Mouse (Mus musculus) midbrain, embryonic 11.5 days (tissue): ENCODE measurements around the gene Cavin1. TPM values are rescaled to one million over a fixed set of nuclear protein-coding genes. Genes with fewer than 3 reads are reported as not detected.

Source experiments
- ATAC-seq: fragments of 200-750 bp; cut with Nextera tagmentation; 2 replicates; pipeline ENCODE4 v1.8.0; 2017; ENCODE audit warnings: moderate TSS enrichment, moderate library complexity; ENCODE audit not compliant: low FRiP score
- DNase-seq: peaks from one replicate; pipeline ENCODE4 v3.0.0; 2015; ENCODE audit warnings: low spot score; ENCODE audit errors: missing footprints
- H3K27ac ChIP-seq: fragments of 300-500 bp; sonication (generic); 2 replicates; pipeline ENCODE4 v1.5.1; 2014; ENCODE audit warnings: low read depth, low read length
- H3K27me3 ChIP-seq: fragments of 300-500 bp; sonication (generic); 2 replicates; pipeline ENCODE4 v1.6.1; 2014; ENCODE audit warnings: mild to moderate bottlenecking, low read length, moderate library complexity, mixed read lengths; ENCODE audit not compliant: control insufficient read depth, insufficient read depth
- H3K36me3 ChIP-seq: fragments of 300-500 bp; sonication (generic); 2 replicates; pipeline ENCODE4 v1.6.1; 2014; ENCODE audit warnings: mild to moderate bottlenecking, low read length, moderate library complexity, mixed read lengths; ENCODE audit not compliant: control insufficient read depth, insufficient read depth
- H3K4me1 ChIP-seq: fragments of 300-500 bp; sonication (generic); 2 replicates; pipeline ENCODE4 v1.6.1; 2014; ENCODE audit warnings: low read length; ENCODE audit not compliant: control insufficient read depth, insufficient read depth
- H3K4me2 ChIP-seq: fragments of 300-500 bp; sonication (generic); 2 replicates; pipeline ENCODE4 v1.6.1; 2014; ENCODE audit warnings: mild to moderate bottlenecking, moderate library complexity
- H3K4me3 ChIP-seq: fragments of 300-500 bp; sonication (generic); 2 replicates; pipeline ENCODE4 v1.5.1; 2014; ENCODE audit warnings: low read depth, low read length
- H3K9ac ChIP-seq: fragments of 300-500 bp; sonication (generic); 2 replicates; pipeline ENCODE4 v1.6.1; 2014; ENCODE audit warnings: low read length
- H3K9me3 ChIP-seq: fragments of 300-500 bp; sonication (generic); 2 replicates; pipeline ENCODE4 v1.6.1; 2016; ENCODE audit warnings: low read length; ENCODE audit not compliant: control insufficient read depth
- WGBS: fragments of 180-500 bp; shearing (Covaris S2); extraction: QIAGEN DNeasy Blood & Tissue Kit; methylation state at CpG from one replicate; pipeline ENCODE4 v1.1.7; 2014; 5-methylcytosine and 5-hydroxymethylcytosine counted together
- polyA plus RNA-seq: library from polyadenylated mRNA; unstranded; fragments of >200 nt; fragmentation: Nextera tagmentation; extraction: Ambion mirVana; gene quantifications from 2 replicates; pipeline ENCODE4 v1.2.1, GENCODE M21; 2014

Gene Cavin1
- polyA plus RNA-seq, 1 experiment from 2014 or later, result 12.5 TPM

DNA sequence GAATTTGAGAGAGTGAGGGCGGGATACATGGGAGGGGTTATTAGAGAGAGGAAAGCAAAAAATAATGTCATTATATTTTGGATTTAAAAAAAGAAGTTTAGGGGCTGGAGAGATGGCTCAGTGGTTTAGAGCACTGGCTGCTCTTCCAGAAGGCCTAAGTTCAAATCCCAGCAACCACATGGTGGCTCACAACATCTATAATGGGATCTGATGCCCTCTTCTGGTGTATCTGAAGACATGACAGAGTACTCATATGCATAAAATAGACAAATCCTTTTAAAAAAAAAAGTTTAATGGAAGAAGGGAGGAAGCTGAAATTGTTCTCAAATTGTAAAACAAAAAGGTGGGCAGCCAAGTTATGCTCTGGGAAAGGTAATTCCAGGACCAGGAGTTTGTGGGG is 21.1 kb downstream of the Cavin1 start:
- no peak overlapping the region for H3K27ac ChIP-seq
- DNase-seq, result peak; percentile 4
- H3K36me3 ChIP-seq, result no peaks in the 10 kb centered on the region
- H3K4me3 ChIP-seq, result no peak overlapping the region
- no peaks in the 10 kb centered on the region for H3K27me3 ChIP-seq
- H3K9me3 ChIP-seq, result no peaks in the 10 kb centered on the region
- WGBS, result 94% methylated on average over 1 of the region's 1 CpGs
- no peaks in the 10 kb centered on the region for H3K4me1 ChIP-seq
- no peak for ATAC-seq
- H3K9ac ChIP-seq, result no peak overlapping the region
- H3K4me2 ChIP-seq, result no peak overlapping the region

- peak; percentile 54 for DNase-seq
- Histone ChIP-seq H3K27ac (no peak overlapping the region), H3K27me3 (no peaks in the 10 kb centered on the region), H3K9ac (no peak overlapping the region), H3K4me3 (no peak overlapping the region), H3K4me1 (no peaks in the 10 kb centered on the region), H3K9me3 (no peaks in the 10 kb centered on the region), H3K36me3 (no peaks in the 10 kb centered on the region), H3K4me2 (no peak overlapping the region)
- ATAC-seq, result no peak
- WGBS, result 63% methylated on average over 4 of the region's 4 CpGs
Observed at GRCm38 (mm10) chr11:100948317-100948716, 22.4 kb downstream of the Cavin1 start.

DNA sequence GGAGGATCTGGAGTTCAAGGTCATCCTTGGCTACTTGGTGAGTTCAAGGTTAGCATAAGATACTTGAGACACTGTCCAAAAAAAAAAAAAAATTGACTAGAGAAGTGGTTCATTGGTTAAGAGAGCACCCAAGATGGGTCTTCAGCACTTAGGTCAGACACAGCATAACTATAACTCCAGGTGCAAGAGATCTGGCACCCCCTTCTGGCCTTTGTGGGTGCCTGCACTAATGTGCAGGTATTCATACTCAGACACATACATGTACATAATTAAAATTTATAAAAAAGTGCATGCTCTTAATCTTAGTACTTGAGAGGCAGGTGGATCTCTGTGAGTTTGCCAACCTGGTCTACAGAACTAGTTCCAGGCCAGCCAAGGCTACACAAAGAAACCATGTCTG is 23.1 kb downstream of the Cavin1 start:
- no peaks in the 10 kb centered on the region for H3K4me1 ChIP-seq
- H3K27me3 ChIP-seq, result no peaks in the 10 kb centered on the region
- H3K27ac ChIP-seq, result no peak overlapping the region
- H3K9ac ChIP-seq, result no peak overlapping the region
- no peaks in the 10 kb centered on the region for H3K36me3 ChIP-seq
- ATAC-seq, result no peak
- no peak overlapping the region for H3K4me2 ChIP-seq
- H3K9me3 ChIP-seq, result no peaks in the 10 kb centered on the region
- H3K4me3 ChIP-seq, result no peak overlapping the region
- DNase-seq, result no peak

GRCm38 (mm10) chr11:100946862-100947261 is 23.8 kb downstream of the Cavin1 start:
- no peak overlapping the region for H3K9ac ChIP-seq
- no peak overlapping the region for H3K27ac ChIP-seq
- no peaks in the 10 kb centered on the region for H3K9me3 ChIP-seq
- peak; percentile 1 for DNase-seq
- H3K4me2 ChIP-seq, result no peak overlapping the region
- H3K36me3 ChIP-seq, result no peaks in the 10 kb centered on the region
- 53% methylated on average over 4 of the region's 4 CpGs for WGBS
- H3K27me3 ChIP-seq, result no peaks in the 10 kb centered on the region
- no peaks in the 10 kb centered on the region for H3K4me1 ChIP-seq
- no peak for ATAC-seq
- H3K4me3 ChIP-seq, result no peak overlapping the region

GRCm38 (mm10) chr11:100942388-100942787 is 28.3 kb downstream of the Cavin1 start:
- no peak for ATAC-seq

GRCm38 (mm10) chr11:100939512-100940151 is 31.1 kb downstream of the Cavin1 start, which contains the start of gene Stat3:
Stat3 (minus strand) TSS chr11:100939540.
- ATAC-seq, result peak; percentile 99
- DNase-seq, result peak; percentile 100
- H3K4me3 ChIP-seq, result peak within 1 kb of the TSS; percentile 51
- H3K9me3 ChIP-seq, result no peaks in the 10 kb centered on the region
- H3K36me3 ChIP-seq, result no peaks in the 10 kb centered on the region
- peak within 1 kb of the TSS; percentile 59 for H3K9ac ChIP-seq
- no peaks in the 10 kb centered on the region for H3K27me3 ChIP-seq
- 1% methylated on average over 29 of the region's 29 CpGs for WGBS
- H3K4me1 ChIP-seq, result peaks cover 6% of the 10 kb centered on the region; the same call in 1 of the 2 replicates
- H3K27ac ChIP-seq, result no peak within 1 kb of the TSS; the same call in 1 of the 2 replicates
- peak within 1 kb of the TSS; percentile 74 for H3K4me2 ChIP-seq

More at GRCm38 (mm10) chr11:100942388-100942787, 28.3 kb downstream of the Cavin1 start:
- peaks cover 6% of the 10 kb centered on the region; the same call in 1 of the 2 replicates for H3K4me1 ChIP-seq
- DNase-seq, result peak; percentile 54
- 93% methylated on average over 1 of the region's 1 CpGs for WGBS
- no peak overlapping the region for H3K4me3 ChIP-seq
- no peaks in the 10 kb centered on the region for H3K9me3 ChIP-seq
- no peaks in the 10 kb centered on the region for H3K36me3 ChIP-seq
- H3K4me2 ChIP-seq, result no peak overlapping the region
- H3K9ac ChIP-seq, result no peak overlapping the region
- no peak overlapping the region for H3K27ac ChIP-seq
- H3K27me3 ChIP-seq, result no peaks in the 10 kb centered on the region

GRCm38 (mm10) chr11:100938711-100939511 is 31.8 kb downstream of the Cavin1 start:
- Histone ChIP-seq H3K4me1 (peaks cover 6% of the 10 kb centered on the region; the same call in 1 of the 2 replicates), H3K4me2 (peak overlapping the region; percentile 74), H3K4me3 (peak overlapping the region; percentile 51), H3K27me3 (no peaks in the 10 kb centered on the region), H3K9ac (peak overlapping the region; percentile 59), H3K9me3 (no peaks in the 10 kb centered on the region), H3K36me3 (no peaks in the 10 kb centered on the region), H3K27ac (no peak overlapping the region; the same call in 1 of the 2 replicates)
- 1% methylated on average over 41 of the region's 48 CpGs for WGBS
- no peak; the same call in 1 of the 2 replicates for ATAC-seq
- no peak for DNase-seq

DNA sequence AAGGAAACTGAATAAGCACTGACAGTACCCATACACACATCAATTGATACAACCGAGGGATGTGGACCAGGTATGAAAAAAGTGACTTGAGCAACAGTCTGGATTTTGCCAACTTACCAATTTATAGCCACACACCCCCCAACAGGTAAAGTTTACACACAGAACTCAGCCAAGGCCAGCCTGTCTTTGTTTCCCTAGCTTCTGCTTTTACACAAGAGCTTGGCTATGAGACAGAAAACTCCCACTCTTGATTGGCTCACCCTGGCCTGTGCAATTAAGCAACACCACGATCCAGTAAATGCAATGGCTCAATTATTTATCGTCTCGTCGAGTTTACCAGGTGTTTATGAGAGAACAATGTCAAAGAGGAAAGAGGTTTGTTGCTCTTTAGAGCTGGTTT is 32.6 kb downstream of the Cavin1 start:
- peak overlapping the region; percentile 23; the same call in 1 of the 2 replicates for H3K4me2 ChIP-seq
- DNase-seq, result peak; percentile 80
- H3K4me3 ChIP-seq, result peak overlapping the region; percentile 51; the same call in 1 of the 2 replicates

GRCm38 (mm10) chr11:100937295-100937694 is 33.4 kb downstream of the Cavin1 start:
- Histone ChIP-seq H3K27me3 (no peaks in the 10 kb centered on the region), H3K4me3 (no peak overlapping the region), H3K9me3 (no peaks in the 10 kb centered on the region), H3K4me1 (peaks cover 6% of the 10 kb centered on the region; the same call in 1 of the 2 replicates), H3K4me2 (no peak overlapping the region), H3K9ac (no peak overlapping the region), H3K27ac (no peak overlapping the region), H3K36me3 (no peaks in the 10 kb centered on the region)
- peak; percentile 68 for DNase-seq
- no peak for ATAC-seq
- 83% methylated on average over 4 of the region's 4 CpGs for WGBS

More for the DNA sequence above, 32.6 kb downstream of the Cavin1 start:
- Histone ChIP-seq H3K27ac (no peak overlapping the region), H3K9me3 (no peaks in the 10 kb centered on the region), H3K9ac (no peak overlapping the region), H3K27me3 (no peaks in the 10 kb centered on the region), H3K4me1 (peaks cover 6% of the 10 kb centered on the region; the same call in 1 of the 2 replicates), H3K36me3 (no peaks in the 10 kb centered on the region)
- no peak for ATAC-seq
- WGBS, result 51% methylated on average over 5 of the region's 5 CpGs
